Mouse (Mus musculus): ENCODE results near the gene Cbarp. TPM values are rescaled to one million over a fixed set of nuclear protein-coding genes. Genes with fewer than 3 reads are reported as not detected.

Cbarp gene
- polyA plus RNA-seq, 1 experiment from 2014 or later: 3.1 TPM

- H3K9me3 ChIP-seq (replicated peaks; ENCODE audit: control insufficient read depth, low read length): no peaks in the 10 kb centered on the region
- peaks cover 75% of the 10 kb centered on the region for H3K4me1 ChIP-seq (ENCODE audit: control insufficient read depth, insufficient read depth, low read length)
- H3K9ac ChIP-seq (ENCODE audit: low read length): 0 out of 2 replicates have a peak overlapping the region, but pooled peaks have one; percentile 23
- H3K4me2 ChIP-seq (ENCODE audit: low read depth, low read length): no peak overlapping the region
- H3K27me3 ChIP-seq (ENCODE audit: control insufficient read depth, insufficient read depth, low read length): no peaks in the 10 kb centered on the region
- ATAC-seq (ENCODE audit: insufficient read depth, low FRiP score): no peak
- peaks cover 39% of the 10 kb centered on the region for H3K36me3 ChIP-seq (ENCODE audit: control insufficient read depth, insufficient read depth, low read length)
- H3K4me3 ChIP-seq (replicated peaks; ENCODE audit: low read length): no peak overlapping the region
- H3K27ac ChIP-seq (ENCODE audit: low read length): peak overlapping the region; percentile 76
- WGBS: 61% methylated on average over 1 of the region's 1 CpGs
Measured at GRCm38 (mm10) chr10:80155277-80155676, 14.6 kb upstream of the Cbarp start.

GRCm38 (mm10) chr10:80154384-80154783 lies 13.7 kb upstream of the Cbarp start:
- ATAC-seq (ENCODE audit: insufficient read depth, low FRiP score): no peak
- H3K4me3 ChIP-seq (replicated peaks; ENCODE audit: low read length): no peak overlapping the region
- peak overlapping the region; percentile 32; the same call in 1 of the 2 replicates for H3K9ac ChIP-seq (ENCODE audit: low read length)
- no peaks in the 10 kb centered on the region for H3K27me3 ChIP-seq (ENCODE audit: control insufficient read depth, insufficient read depth, low read length)
- H3K4me1 ChIP-seq (ENCODE audit: control insufficient read depth, insufficient read depth, low read length): peaks cover 70% of the 10 kb centered on the region
- H3K36me3 ChIP-seq (ENCODE audit: control insufficient read depth, insufficient read depth, low read length): peaks cover 39% of the 10 kb centered on the region
- no peak overlapping the region for H3K27ac ChIP-seq (ENCODE audit: low read length)
- no peaks in the 10 kb centered on the region for H3K9me3 ChIP-seq (replicated peaks; ENCODE audit: control insufficient read depth, low read length)
- WGBS: 80% methylated on average over 7 of the region's 7 CpGs
- H3K4me2 ChIP-seq (ENCODE audit: low read depth, low read length): no peak overlapping the region

GRCm38 (mm10) chr10:80153713-80154112 lies 13.1 kb upstream of the Cbarp start:
- H3K9me3 ChIP-seq (replicated peaks; ENCODE audit: control insufficient read depth, low read length): no peaks in the 10 kb centered on the region
- peak overlapping the region; percentile 93 for H3K4me2 ChIP-seq (ENCODE audit: low read depth, low read length)
- WGBS: 75% methylated on average over 19 of the region's 19 CpGs
- peak overlapping the region; percentile 93; the same call in 1 of the 2 replicates for H3K4me3 ChIP-seq (replicated peaks; ENCODE audit: low read length)
- ATAC-seq (ENCODE audit: insufficient read depth, low FRiP score): no peak
- H3K36me3 ChIP-seq (ENCODE audit: control insufficient read depth, insufficient read depth, low read length): peaks cover 39% of the 10 kb centered on the region
- H3K27ac ChIP-seq (ENCODE audit: low read length): peak overlapping the region; percentile 99
- peak overlapping the region; percentile 97 for H3K9ac ChIP-seq (ENCODE audit: low read length)
- no peaks in the 10 kb centered on the region for H3K27me3 ChIP-seq (ENCODE audit: control insufficient read depth, insufficient read depth, low read length)
- peaks cover 63% of the 10 kb centered on the region for H3K4me1 ChIP-seq (ENCODE audit: control insufficient read depth, insufficient read depth, low read length)

- 13% methylated on average over 3 of the region's 3 CpGs for WGBS
- Histone ChIP-seq H3K36me3 (ENCODE audit: control insufficient read depth, insufficient read depth, low read length) (peaks cover 39% of the 10 kb centered on the region), H3K27ac (ENCODE audit: low read length) (peak overlapping the region; percentile 99), H3K9ac (ENCODE audit: low read length) (peak overlapping the region; percentile 97), H3K9me3 (replicated peaks; ENCODE audit: control insufficient read depth, low read length) (no peaks in the 10 kb centered on the region), H3K27me3 (ENCODE audit: control insufficient read depth, insufficient read depth, low read length) (no peaks in the 10 kb centered on the region), H3K4me3 (replicated peaks; ENCODE audit: low read length) (peak overlapping the region; percentile 93), H3K4me2 (ENCODE audit: low read depth, low read length) (peak overlapping the region; percentile 93), H3K4me1 (ENCODE audit: control insufficient read depth, insufficient read depth, low read length) (peaks cover 57% of the 10 kb centered on the region)
- no peak for ATAC-seq (ENCODE audit: insufficient read depth, low FRiP score)
Measured at GRCm38 (mm10) chr10:80152873-80153260, 12.2 kb upstream of the Cbarp start.

DNA sequence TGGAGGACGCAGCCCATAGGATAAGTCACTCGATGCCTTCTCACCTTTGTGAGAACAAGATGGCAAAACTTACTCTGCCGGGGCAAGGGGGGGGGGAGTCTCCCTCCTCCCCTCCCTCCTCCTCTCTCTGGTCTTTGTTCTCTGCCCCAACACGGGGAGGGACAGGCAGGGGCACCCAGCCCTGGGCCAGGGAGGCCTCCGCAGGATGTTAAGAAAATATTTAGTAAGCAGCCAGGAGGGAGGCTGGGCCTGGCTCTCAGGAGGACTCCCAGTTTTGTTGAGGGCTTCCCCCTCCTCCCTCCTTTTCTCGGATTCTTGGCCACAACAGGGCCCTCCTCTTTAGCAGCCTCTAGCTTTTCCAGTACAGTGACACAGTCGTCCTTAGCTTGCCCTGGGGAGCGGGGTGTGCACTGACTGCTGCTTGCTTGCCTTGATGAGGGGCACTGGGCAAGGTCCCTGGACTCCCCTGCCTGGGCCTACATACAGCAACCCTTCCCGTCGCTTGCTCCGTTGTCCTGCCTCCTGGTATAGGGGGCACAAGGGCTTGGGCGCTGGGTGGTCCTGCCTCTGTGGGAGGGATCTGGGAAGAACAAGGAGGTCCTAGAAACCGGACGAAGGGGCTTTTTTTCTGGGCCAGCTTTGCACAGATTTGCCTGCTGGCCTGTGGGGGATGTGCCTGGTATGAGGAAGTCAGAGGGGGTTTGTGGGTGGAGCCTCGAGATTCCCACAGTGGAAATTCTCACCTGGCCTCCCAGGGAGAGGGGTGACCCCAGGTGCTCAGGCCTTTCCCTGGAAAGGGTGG lies 11.6 kb upstream of the Cbarp start:
- Histone ChIP-seq H3K4me3 (replicated peaks; ENCODE audit: low read length) (peak overlapping the region; percentile 93), H3K4me1 (ENCODE audit: control insufficient read depth, insufficient read depth, low read length) (peaks cover 58% of the 10 kb centered on the region), H3K9ac (ENCODE audit: low read length) (peak overlapping the region; percentile 97), H3K4me2 (ENCODE audit: low read depth, low read length) (peak overlapping the region; percentile 93), H3K36me3 (ENCODE audit: control insufficient read depth, insufficient read depth, low read length) (peaks cover 39% of the 10 kb centered on the region), H3K27me3 (ENCODE audit: control insufficient read depth, insufficient read depth, low read length) (no peaks in the 10 kb centered on the region), H3K27ac (ENCODE audit: low read length) (peak overlapping the region; percentile 99), H3K9me3 (replicated peaks; ENCODE audit: control insufficient read depth, low read length) (no peaks in the 10 kb centered on the region)
- WGBS: 2% methylated on average over 15 of the region's 15 CpGs
- no peak for ATAC-seq (ENCODE audit: insufficient read depth, low FRiP score)

DNA sequence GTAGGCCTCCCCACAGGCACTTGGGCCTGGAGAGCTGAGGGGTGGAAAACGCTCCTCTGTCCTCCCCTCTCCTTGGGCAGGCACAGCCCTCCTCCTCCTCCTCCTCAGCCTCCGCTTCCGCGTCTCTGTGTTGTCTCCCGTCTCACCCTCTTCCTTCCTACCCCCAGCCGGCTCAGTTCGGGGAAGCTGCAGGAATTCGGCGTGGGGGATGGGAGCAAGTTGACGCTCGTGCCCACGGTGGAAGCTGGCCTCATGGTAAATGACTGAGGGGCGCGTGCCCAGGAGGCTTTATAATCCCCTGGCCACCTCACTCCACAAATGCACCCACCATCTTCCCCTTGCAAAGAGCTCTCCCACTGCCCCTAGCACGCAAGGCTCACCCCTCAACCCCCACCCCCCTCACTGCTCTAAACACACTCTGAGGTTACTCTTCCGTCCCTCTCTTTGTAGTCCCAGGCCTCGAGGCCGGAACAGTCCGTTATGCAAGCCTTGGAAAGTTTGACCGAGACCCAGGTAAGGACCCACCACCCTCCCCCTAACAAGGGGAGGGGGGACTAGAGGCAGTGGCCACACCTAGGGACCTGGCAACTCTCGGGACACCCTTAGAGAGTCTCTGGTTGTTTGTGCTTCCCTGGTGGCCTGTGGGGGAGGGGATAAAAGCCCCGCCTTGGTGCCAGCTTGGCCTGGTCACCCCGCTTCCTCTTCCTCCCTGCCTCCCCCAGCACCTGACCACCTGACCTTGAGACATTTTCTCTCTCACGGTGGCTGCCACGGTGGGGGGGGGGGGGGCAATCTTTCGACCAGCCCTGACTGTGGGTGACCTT lies 10.8 kb upstream of the Cbarp start:
- peak overlapping the region; percentile 97 for H3K9ac ChIP-seq (ENCODE audit: low read length)
- H3K36me3 ChIP-seq (ENCODE audit: control insufficient read depth, insufficient read depth, low read length): peaks cover 34% of the 10 kb centered on the region
- H3K4me2 ChIP-seq (ENCODE audit: low read depth, low read length): peak overlapping the region; percentile 93
- ATAC-seq (ENCODE audit: insufficient read depth, low FRiP score): no peak
- WGBS: under 1% methylated on average over 26 of the region's 26 CpGs
- peaks cover 59% of the 10 kb centered on the region for H3K4me1 ChIP-seq (ENCODE audit: control insufficient read depth, insufficient read depth, low read length)
- peak overlapping the region; percentile 99 for H3K27ac ChIP-seq (ENCODE audit: low read length)
- no peaks in the 10 kb centered on the region for H3K27me3 ChIP-seq (ENCODE audit: control insufficient read depth, insufficient read depth, low read length)
- no peaks in the 10 kb centered on the region for H3K9me3 ChIP-seq (replicated peaks; ENCODE audit: control insufficient read depth, low read length)
- peak overlapping the region; percentile 93 for H3K4me3 ChIP-seq (replicated peaks; ENCODE audit: low read length)

GRCm38 (mm10) chr10:80150226-80151210 lies 9.9 kb upstream of the Cbarp start:
- ATAC-seq (ENCODE audit: insufficient read depth, low FRiP score): no peak
- under 1% methylated on average over 62 of the region's 71 CpGs for WGBS
- H3K4me1 ChIP-seq (ENCODE audit: control insufficient read depth, insufficient read depth, low read length): peaks cover 59% of the 10 kb centered on the region
- peak overlapping the region; percentile 93 for H3K4me3 ChIP-seq (replicated peaks; ENCODE audit: low read length)
- peak overlapping the region; percentile 99 for H3K27ac ChIP-seq (ENCODE audit: low read length)
- H3K9ac ChIP-seq (ENCODE audit: low read length): peak overlapping the region; percentile 97
- H3K27me3 ChIP-seq (ENCODE audit: control insufficient read depth, insufficient read depth, low read length): no peaks in the 10 kb centered on the region
- peaks cover 29% of the 10 kb centered on the region for H3K36me3 ChIP-seq (ENCODE audit: control insufficient read depth, insufficient read depth, low read length)
- no peaks in the 10 kb centered on the region for H3K9me3 ChIP-seq (replicated peaks; ENCODE audit: control insufficient read depth, low read length)
- peak overlapping the region; percentile 93 for H3K4me2 ChIP-seq (ENCODE audit: low read depth, low read length)

DNA sequence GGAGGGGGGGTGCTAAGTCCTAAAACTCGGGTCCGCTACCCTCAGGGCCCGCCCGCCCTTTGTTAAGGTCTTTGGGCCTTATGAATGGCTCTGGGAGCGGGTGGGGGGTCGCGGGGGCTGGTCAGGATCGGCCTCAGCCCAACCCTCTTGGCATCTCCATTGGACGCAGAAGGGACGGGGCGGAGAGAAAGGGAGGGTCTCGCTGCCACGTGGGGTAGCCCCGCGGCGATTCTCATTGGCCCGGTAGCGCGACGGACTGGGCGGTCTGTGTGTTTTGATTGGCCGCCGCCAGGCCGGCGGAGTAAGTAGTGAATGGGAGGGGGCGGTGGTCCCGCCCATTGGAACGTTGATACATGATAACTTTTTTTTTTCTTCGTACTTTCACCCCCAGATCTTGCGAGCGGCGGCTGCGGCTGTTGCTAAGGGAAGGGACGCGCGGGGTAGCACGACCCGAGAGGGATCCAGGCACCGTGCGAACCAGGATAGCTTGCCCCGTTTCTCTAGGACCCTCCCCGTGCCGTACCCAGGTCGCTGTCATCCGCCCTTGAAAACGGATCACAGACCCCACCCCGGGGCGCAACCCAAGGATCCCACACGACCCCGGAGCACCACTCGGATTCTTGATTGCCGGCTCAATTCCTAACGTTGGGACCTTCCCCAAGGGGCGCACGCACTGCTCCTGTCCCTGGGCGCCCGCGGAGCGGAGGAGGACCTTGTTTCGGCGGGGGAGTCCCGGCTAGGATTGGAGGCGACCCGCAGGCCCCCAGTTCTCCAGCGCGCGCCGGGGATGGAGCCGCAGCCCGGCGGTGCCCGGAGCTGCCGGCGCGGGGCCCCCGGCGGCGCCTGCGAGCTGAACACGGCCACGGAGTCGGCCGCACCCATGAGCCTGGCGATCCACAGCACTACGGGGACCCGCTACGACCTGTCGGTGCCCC lies 8.9 kb upstream of the Cbarp start:
- peak; percentile 83 for ATAC-seq (ENCODE audit: insufficient read depth, low FRiP score)
- WGBS: under 1% methylated on average over 88 of the region's 88 CpGs
- Histone ChIP-seq H3K36me3 (ENCODE audit: control insufficient read depth, insufficient read depth, low read length) (peaks cover 23% of the 10 kb centered on the region), H3K4me3 (replicated peaks; ENCODE audit: low read length) (peak overlapping the region; percentile 93), H3K27ac (ENCODE audit: low read length) (peak overlapping the region; percentile 99), H3K9me3 (replicated peaks; ENCODE audit: control insufficient read depth, low read length) (no peaks in the 10 kb centered on the region), H3K27me3 (ENCODE audit: control insufficient read depth, insufficient read depth, low read length) (no peaks in the 10 kb centered on the region), H3K4me2 (ENCODE audit: low read depth, low read length) (peak overlapping the region; percentile 93), H3K9ac (ENCODE audit: low read length) (peak overlapping the region; percentile 97), H3K4me1 (ENCODE audit: control insufficient read depth, insufficient read depth, low read length) (peaks cover 63% of the 10 kb centered on the region)

All from stomach, embryonic 16.5 days (tissue).